Mouse (Mus musculus) heart, embryonic 12.5 days (tissue): ENCODE data around the gene Zcchc24. TPM values are rescaled to one million over a fixed set of nuclear protein-coding genes. Genes with fewer than 3 reads are reported as not detected.

Experiments
- ATAC-seq: fragments of 200-750 bp; cut with Nextera tagmentation; 2 replicates; pipeline ENCODE4 v1.8.0; 2017; ENCODE audit warnings: moderate TSS enrichment, moderate library complexity; ENCODE audit not compliant: insufficient number of reproducible peaks, low FRiP score
- H3K27ac ChIP-seq: fragments of 300-500 bp; sonication (generic); 2 replicates; pipeline ENCODE4 v1.5.1; 2016; ENCODE audit warnings: mild to moderate bottlenecking, moderate library complexity; ENCODE audit not compliant: poor library complexity, severe bottlenecking
- H3K27me3 ChIP-seq: fragments of 300-500 bp; sonication (generic); replicated peaks from 2 replicates; pipeline ENCODE4 v1.6.1; 2016; ENCODE audit warnings: mild to moderate bottlenecking, moderate library complexity
- H3K36me3 ChIP-seq: fragments of 300-500 bp; sonication (generic); 2 replicates; pipeline ENCODE4 v1.6.1; 2016; ENCODE audit warnings: mild to moderate bottlenecking, moderate library complexity
- H3K4me1 ChIP-seq: fragments of 300-500 bp; sonication (generic); replicated peaks from 2 replicates; pipeline ENCODE4 v1.6.1; 2016; ENCODE audit warnings: mild to moderate bottlenecking
- H3K4me2 ChIP-seq: fragments of 300-500 bp; sonication (generic); 2 replicates; pipeline ENCODE4 v1.6.1; 2016; ENCODE audit warnings: mild to moderate bottlenecking, moderate library complexity
- H3K4me3 ChIP-seq: fragments of 300-500 bp; sonication (generic); 2 replicates; pipeline ENCODE4 v1.5.1; 2016; ENCODE audit warnings: mild to moderate bottlenecking
- H3K9ac ChIP-seq: fragments of 300-500 bp; sonication (generic); 2 replicates; pipeline ENCODE4 v1.6.1; 2016; ENCODE audit warnings: mild to moderate bottlenecking, moderate library complexity
- H3K9me3 ChIP-seq: fragments of 300-500 bp; sonication (generic); replicated peaks from 2 replicates; pipeline ENCODE4 v1.6.1; 2016; ENCODE audit warnings: mild to moderate bottlenecking, moderate library complexity
- WGBS: fragments of 180-500 bp; shearing (Covaris S2); methylation state at CpG from one replicate; pipeline ENCODE4 v1.1.7; 2016; 5-methylcytosine and 5-hydroxymethylcytosine counted together
- polyA plus RNA-seq: library from polyadenylated mRNA; unstranded; fragments of >200 nt; fragmentation: Nextera tagmentation; extraction: Ambion mirVana; gene quantifications from 2 replicates; pipeline ENCODE4 v1.2.1, GENCODE M21; 2016

Zcchc24 gene
- polyA plus RNA-seq, 1 experiment from 2014 or later, result 30.4 TPM

GRCm38 (mm10) chr14:25694569-25694897 is 74.3 kb downstream of the Zcchc24 start:
- Histone ChIP-seq H3K9me3 (no peaks in the 10 kb centered on the region), H3K27ac (peak overlapping the region; percentile 57), H3K36me3 (peaks cover 41% of the 10 kb centered on the region), H3K4me1 (peaks cover 30% of the 10 kb centered on the region), H3K9ac (peak overlapping the region; percentile 81), H3K4me3 (peak overlapping the region; percentile 71), H3K4me2 (peak overlapping the region; percentile 87), H3K27me3 (no peaks in the 10 kb centered on the region)
- 2% methylated on average over 10 of the region's 10 CpGs for WGBS
- ATAC-seq, result peak; percentile 60

GRCm38 (mm10) chr14:25693888-25694568 is 74.8 kb downstream of the Zcchc24 start, which contains the start of gene Ppif:
Gene Ppif, plus strand, starts transcription at chr14:25694154.
- no peaks in the 10 kb centered on the region for H3K9me3 ChIP-seq

GRCm38 (mm10) chr14:25693271-25693887 is 75.5 kb downstream of the Zcchc24 start:
- Histone ChIP-seq H3K4me2 (peak overlapping the region; percentile 87), H3K9ac (peak overlapping the region; percentile 55; the same call in 1 of the 2 replicates), H3K4me1 (peaks cover 35% of the 10 kb centered on the region), H3K36me3 (peaks cover 30% of the 10 kb centered on the region), H3K27ac (peak overlapping the region; percentile 74; the same call in 1 of the 2 replicates), H3K4me3 (peak overlapping the region; percentile 71), H3K9me3 (no peaks in the 10 kb centered on the region), H3K27me3 (no peaks in the 10 kb centered on the region)
- WGBS, result 51% methylated on average over 6 of the region's 6 CpGs
- no peak for ATAC-seq

More at GRCm38 (mm10) chr14:25693888-25694568, 74.8 kb downstream of the Zcchc24 start, which contains the start of gene Ppif:
- peak within 1 kb of the TSS; percentile 74 for H3K27ac ChIP-seq
- peaks cover 30% of the 10 kb centered on the region for H3K4me1 ChIP-seq
- H3K9ac ChIP-seq, result peak within 1 kb of the TSS; percentile 81
- ATAC-seq, result peak; percentile 90
- no peaks in the 10 kb centered on the region for H3K27me3 ChIP-seq
- H3K4me3 ChIP-seq, result peak within 1 kb of the TSS; percentile 71
- peaks cover 36% of the 10 kb centered on the region for H3K36me3 ChIP-seq
- H3K4me2 ChIP-seq, result peak within 1 kb of the TSS; percentile 87
- WGBS, result under 1% methylated on average over 70 of the region's 70 CpGs

- H3K4me1 ChIP-seq, result peaks cover 34% of the 10 kb centered on the region
- H3K36me3 ChIP-seq, result no peaks in the 10 kb centered on the region
- ATAC-seq, result peak; percentile 67; the same call in 1 of the 2 replicates
- no peaks in the 10 kb centered on the region for H3K9me3 ChIP-seq
- peak overlapping the region; percentile 33; the same call in 1 of the 2 replicates for H3K4me2 ChIP-seq
- WGBS, result 52% methylated on average over 10 of the region's 10 CpGs
- H3K4me3 ChIP-seq, result no peak overlapping the region
- no peaks in the 10 kb centered on the region for H3K27me3 ChIP-seq
- no peak overlapping the region for H3K9ac ChIP-seq
- H3K27ac ChIP-seq, result peak overlapping the region; percentile 96
These were observed 81.6 kb downstream of the Zcchc24 start for GRCm38 (mm10) chr14:25686983-25687901.

GRCm38 (mm10) chr14:25686216-25686945 is 82.5 kb downstream of the Zcchc24 start:
- H3K9ac ChIP-seq, result 0 out of 2 replicates have a peak overlapping the region, but pooled peaks have one; percentile 22
- peaks cover 34% of the 10 kb centered on the region for H3K4me1 ChIP-seq
- peak overlapping the region; percentile 96 for H3K27ac ChIP-seq
- no peaks in the 10 kb centered on the region for H3K36me3 ChIP-seq
- no peak for ATAC-seq
- H3K4me3 ChIP-seq, result no peak overlapping the region
- H3K27me3 ChIP-seq, result no peaks in the 10 kb centered on the region
- WGBS, result 63% methylated on average over 7 of the region's 7 CpGs
- no peaks in the 10 kb centered on the region for H3K9me3 ChIP-seq
- H3K4me2 ChIP-seq, result peak overlapping the region; percentile 33; the same call in 1 of the 2 replicates

- H3K36me3 ChIP-seq, result no peaks in the 10 kb centered on the region
- peaks cover 15% of the 10 kb centered on the region for H3K4me1 ChIP-seq
- no peaks in the 10 kb centered on the region for H3K27me3 ChIP-seq
- H3K4me2 ChIP-seq, result no peak overlapping the region
- 69% methylated on average over 6 of the region's 6 CpGs for WGBS
- H3K4me3 ChIP-seq, result no peak overlapping the region
- no peaks in the 10 kb centered on the region for H3K9me3 ChIP-seq
- ATAC-seq, result no peak
- H3K27ac ChIP-seq, result no peak overlapping the region
- no peak overlapping the region for H3K9ac ChIP-seq
These were observed 86.8 kb downstream of the Zcchc24 start for GRCm38 (mm10) chr14:25682020-25682419.

GRCm38 (mm10) chr14:25679625-25680024 is 89.2 kb downstream of the Zcchc24 start:
- Histone ChIP-seq H3K4me2 (no peak overlapping the region), H3K4me1 (no peaks in the 10 kb centered on the region; the same call in 1 of the 2 replicates), H3K9ac (0 out of 2 replicates have a peak overlapping the region, but pooled peaks have one; percentile 31), H3K4me3 (no peak overlapping the region), H3K27ac (no peak overlapping the region), H3K27me3 (no peaks in the 10 kb centered on the region), H3K36me3 (no peaks in the 10 kb centered on the region), H3K9me3 (no peaks in the 10 kb centered on the region)
- ATAC-seq, result no peak
- WGBS, result 61% methylated on average over 7 of the region's 7 CpGs

- H3K4me3 ChIP-seq, result no peak overlapping the region
- H3K4me2 ChIP-seq, result no peak overlapping the region
- no peak for ATAC-seq
- 44% methylated on average over 3 of the region's 3 CpGs for WGBS
- H3K9ac ChIP-seq, result 0 out of 2 replicates have a peak overlapping the region, but pooled peaks have one; percentile 1
- H3K27ac ChIP-seq, result peak overlapping the region; percentile 81
- peaks cover 41% of the 10 kb centered on the region for H3K4me1 ChIP-seq
- no peaks in the 10 kb centered on the region for H3K27me3 ChIP-seq
- peaks cover 45% of the 10 kb centered on the region for H3K36me3 ChIP-seq
- H3K9me3 ChIP-seq, result no peaks in the 10 kb centered on the region
These were observed 101.3 kb downstream of the Zcchc24 start for GRCm38 (mm10) chr14:25667587-25667986.

GRCm38 (mm10) chr14:25666668-25667376 is 102.0 kb downstream of the Zcchc24 start:
- peak; percentile 58 for ATAC-seq
- 50% methylated on average over 2 of the region's 2 CpGs for WGBS
- H3K4me1 ChIP-seq, result peaks cover 41% of the 10 kb centered on the region
- no peak overlapping the region for H3K4me2 ChIP-seq
- no peaks in the 10 kb centered on the region for H3K9me3 ChIP-seq
- H3K27ac ChIP-seq, result peak overlapping the region; percentile 81
- peaks cover 52% of the 10 kb centered on the region for H3K36me3 ChIP-seq
- H3K27me3 ChIP-seq, result no peaks in the 10 kb centered on the region
- H3K4me3 ChIP-seq, result no peak overlapping the region
- no peak overlapping the region for H3K9ac ChIP-seq
